Mouse (Mus musculus): ENCODE results near the gene Il1f6.
A peak's percentile ranks its signal among the peaks of the same experiment; 100 is the strongest.
"Not testable (repeated sequence)": the region's sequence is repeated elsewhere in the genome, so short reads cannot be mapped to it uniquely, and the experiment has no call there.

Il1f6 gene

GRCm38 (mm10) chr2:24215118-24215517 lies at the start of gene Il1f6:
Il1f6 (plus strand) TSS chr2:24215418.
- DNase-seq (ENCODE audit: low spot score in 2 of 2): no peak

DNA sequence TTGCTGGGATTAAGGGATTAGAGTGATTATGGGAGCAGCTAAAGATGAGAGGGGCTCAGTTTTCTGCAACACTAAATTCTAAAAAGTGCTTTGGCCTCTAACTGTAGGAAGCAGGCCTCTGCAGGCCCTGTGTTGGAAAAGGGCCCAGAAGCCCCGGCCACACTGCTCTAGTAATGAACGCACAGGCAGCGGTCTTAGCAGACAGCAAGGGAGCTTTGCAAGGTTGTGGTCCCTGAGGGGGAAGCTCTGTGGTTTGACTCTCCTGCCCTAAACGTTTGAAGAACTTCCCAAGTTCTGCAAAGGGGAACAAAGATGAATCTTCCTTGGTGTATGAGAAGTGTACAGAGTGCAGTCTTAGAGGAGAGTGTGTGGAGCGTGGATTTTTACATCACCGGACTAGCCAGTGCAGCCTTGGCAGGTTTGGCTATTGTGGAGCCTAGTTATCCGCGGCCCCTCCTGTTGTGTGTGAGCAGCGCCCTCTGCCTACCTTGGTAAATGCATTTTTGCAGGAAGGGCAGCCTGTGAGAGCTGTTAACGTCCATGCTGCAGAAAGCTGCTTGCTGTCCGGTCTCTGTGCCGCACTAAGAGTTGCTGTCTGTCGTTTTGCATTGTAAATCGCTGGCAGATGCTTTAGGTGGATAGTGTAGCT lies 33.4 kb upstream of the Il1f6 start:
- DNase-seq (ENCODE audit: low spot score in 2 of 2): peak; percentile 56 to 66

DNA sequence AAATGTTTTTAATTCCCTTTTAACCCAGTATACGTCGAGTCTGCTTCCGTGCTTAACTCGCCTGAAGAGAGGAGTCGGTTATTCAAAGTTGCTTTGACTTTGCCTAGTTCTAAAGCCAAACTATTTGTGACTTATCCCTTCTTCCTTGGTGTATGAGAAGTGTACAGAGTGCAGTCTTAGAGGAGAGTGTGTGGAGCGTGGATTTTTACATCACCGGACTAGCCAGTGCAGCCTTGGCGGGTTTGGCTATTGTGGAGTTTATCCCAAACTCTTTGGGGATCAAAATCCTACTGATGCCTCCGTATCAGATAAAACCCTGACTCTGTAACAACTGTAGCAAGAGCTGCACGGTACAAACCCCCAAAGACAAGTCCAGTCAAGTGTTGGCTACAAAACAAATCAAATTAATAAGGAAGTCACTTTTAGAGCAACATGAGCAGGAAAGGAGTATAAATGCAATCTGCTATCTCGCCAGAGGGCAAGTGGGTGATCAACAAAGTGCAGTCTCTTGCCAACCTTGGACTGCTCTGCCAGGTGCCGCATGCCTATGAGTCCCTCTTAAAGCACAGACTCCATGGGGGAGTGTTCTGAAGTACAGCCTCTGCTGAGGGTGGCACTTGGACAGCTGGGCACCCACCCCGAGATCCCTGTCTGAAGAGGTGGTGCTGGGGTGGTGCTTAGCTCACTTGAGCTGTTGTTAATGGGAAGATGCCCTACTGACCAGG lies 32.6 kb upstream of the Il1f6 start:
- DNase-seq (ENCODE audit: low spot score in 2 of 2): not testable (repeated sequence)

DNA sequence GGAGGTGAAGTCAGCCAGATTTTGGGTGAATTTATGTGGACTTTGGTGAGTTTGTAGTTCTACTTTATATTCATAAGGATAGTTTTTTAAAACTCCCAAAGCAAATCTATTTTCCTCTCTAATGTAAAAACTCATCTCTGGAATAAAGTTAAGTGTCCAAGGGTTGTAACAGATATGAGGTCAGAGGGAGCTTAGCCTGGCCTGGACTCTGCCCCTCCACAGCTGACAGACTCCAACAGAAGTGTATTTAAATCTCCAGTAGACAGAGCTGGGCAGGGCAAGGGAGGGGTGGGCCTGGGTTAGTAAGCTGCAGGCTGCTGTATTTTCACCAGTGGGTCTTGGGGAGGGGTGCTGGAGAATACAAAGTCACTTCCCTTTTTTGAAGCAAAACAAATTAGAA lies 31.1 kb upstream of the Il1f6 start:
- DNase-seq (ENCODE audit: low spot score in 2 of 2): not testable (repeated sequence)

DNA sequence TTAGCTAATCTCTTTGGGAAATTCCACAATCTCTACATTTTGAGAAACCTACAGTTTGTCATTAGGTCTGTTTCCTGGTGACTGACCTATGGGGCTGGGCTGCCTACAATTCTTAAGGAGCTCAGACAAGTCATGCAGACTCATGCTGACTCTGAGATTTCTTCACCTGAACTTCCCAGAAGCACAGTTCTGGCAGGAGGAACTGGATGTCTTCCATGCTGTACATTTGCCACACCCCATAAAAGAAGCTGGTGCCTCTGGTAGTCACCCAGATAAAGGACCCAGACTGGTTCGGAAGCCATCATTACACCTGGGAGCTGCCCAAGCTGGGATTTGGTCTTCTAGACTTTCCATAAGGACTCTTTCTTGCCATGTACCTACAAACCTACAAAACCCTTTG lies 29.0 kb upstream of the Il1f6 start, which contains the start of gene Il1f9:
TSS of gene Il1f9 (plus strand) at position 301 of the 400 bp plus-strand sequence.
- DNase-seq (ENCODE audit: low spot score in 2 of 2): no peak

DNA sequence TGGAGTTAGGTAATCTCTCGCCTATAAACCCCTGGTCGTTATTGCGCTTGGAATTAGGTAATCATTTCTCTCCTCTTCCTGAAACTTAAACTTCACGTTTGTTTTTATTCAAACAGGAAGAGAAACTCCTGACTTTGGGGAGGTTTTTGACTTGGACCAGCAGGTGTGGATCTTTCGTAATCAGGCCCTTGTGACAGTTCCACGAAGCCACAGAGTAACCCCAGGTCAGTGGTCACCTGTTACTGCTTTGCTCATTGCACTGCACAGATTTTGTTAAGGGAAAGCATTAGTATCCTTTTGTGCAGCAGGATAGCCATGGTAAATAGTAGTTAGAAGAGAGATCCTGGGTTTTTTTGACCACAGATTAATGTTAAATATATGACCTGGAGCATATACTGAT lies 27.6 kb upstream of the Il1f6 start:
- no peak for DNase-seq (ENCODE audit: low spot score in 2 of 2)

GRCm38 (mm10) chr2:24188189-24188588 lies 27.0 kb upstream of the Il1f6 start:
- DNase-seq (ENCODE audit: low spot score in 2 of 2): no peak

DNA sequence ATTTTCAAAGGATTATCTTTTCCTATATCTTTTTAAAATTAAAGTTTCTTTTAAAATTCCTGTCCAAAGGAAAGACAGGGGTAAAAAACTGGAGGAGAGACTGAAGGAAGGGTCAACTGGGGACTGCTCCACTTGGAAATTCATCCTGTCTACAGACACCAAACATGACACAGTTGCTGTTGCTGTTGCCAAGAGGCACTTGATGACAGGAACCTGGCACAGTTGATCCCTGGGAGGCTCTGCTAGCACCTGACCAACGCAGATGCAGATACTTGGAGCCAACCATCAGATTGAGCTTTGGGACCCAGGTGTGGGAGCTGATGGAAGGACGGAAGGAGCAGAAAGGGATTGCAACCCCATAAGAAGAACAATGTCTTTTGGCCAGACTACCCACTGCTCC lies 12.0 kb downstream of the Il1f6 start:
- no peak for DNase-seq (ENCODE audit: low spot score in 2 of 2)

GRCm38 (mm10) chr2:24267503-24267902 lies 52.3 kb downstream of the Il1f6 start:
- no peak for DNase-seq (ENCODE audit: low spot score in 2 of 2)

GRCm38 (mm10) chr2:24273619-24274018 lies 58.4 kb downstream of the Il1f6 start:
- no peak for DNase-seq (ENCODE audit: low spot score in 2 of 2)

DNA sequence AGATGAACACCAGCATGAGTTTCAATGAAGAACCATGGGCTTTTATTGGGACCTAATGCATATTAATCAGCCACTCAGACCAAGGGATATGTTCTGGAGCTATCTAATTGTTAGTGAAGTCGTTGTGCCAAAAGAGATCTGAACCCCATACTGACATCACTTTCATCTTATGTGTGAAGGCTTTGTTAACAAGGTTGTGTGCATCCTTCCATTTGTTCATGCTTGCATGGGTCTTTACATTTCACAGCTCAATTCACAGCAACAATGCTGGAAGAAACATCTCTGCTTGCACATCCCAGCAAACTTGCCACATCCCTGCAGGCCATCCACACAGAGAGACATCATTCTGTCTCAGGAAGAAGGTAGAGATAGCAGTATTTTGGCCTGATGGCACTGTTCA lies 59.9 kb downstream of the Il1f6 start:
- no peak for DNase-seq (ENCODE audit: low spot score in 2 of 2)
